Mouse (Mus musculus): Measurements from ENCODE around the gene Gm21748. TPM values are rescaled to one million over a fixed set of nuclear protein-coding genes. Genes with fewer than 3 reads are reported as not detected.
"Not testable (repeated sequence)": the region's sequence is repeated elsewhere in the genome, so short reads cannot be mapped to it uniquely, and the experiment has no call there.

Gene Gm21748
- total RNA-seq (2012; rRNA removed), result not detected in 2 replicates
- polyA plus RNA-seq (2012; ENCODE audit: insufficient read depth in 1 of 2, insufficient read length in 2 of 2, low read depth in 1 of 2, low replicate concordance in 2 of 2, missing spikeins in 1 of 2), result not detected

DNA sequence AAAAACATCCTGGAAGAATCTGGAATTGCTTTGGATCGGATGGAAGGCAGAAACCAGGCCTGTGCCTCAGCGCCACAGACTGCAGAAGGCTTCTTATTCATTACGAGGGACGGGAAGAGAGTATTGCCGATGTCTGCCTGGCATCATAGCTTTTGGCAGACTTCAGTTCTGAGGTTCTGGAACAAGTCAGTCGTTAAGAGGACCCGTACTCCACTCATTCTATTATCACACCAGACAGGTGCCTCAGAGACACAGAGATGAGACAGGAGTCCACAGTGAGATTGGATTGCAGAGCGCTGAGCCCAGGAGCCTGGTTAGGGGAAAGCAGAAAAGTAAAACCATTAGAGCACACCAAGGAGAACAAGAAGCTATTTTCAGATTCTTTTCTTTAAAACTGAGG is at the start of gene Gm21748:
TSS of gene Gm21748 (minus strand) at position 101 of the 400 bp plus-strand sequence.
- H3K4me3 ChIP-seq (ENCODE audit: control insufficient read depth in 1 of 2, insufficient read depth in 1 of 2, low read depth in 2 of 2, low read length in 2 of 2); H3K9ac ChIP-seq (ENCODE audit: control insufficient read depth, low read depth, low read length, poor library complexity, severe bottlenecking); DNase-seq (ENCODE audit: low read depth, low spot score); H3K79me2 ChIP-seq (ENCODE audit: control insufficient read depth, insufficient read depth, low read length, poor library complexity); H3K9me3 ChIP-seq (replicated peaks; ENCODE audit: insufficient read depth, low read length); H3K36me3 ChIP-seq (ENCODE audit: control insufficient read depth in 1 of 2, insufficient read depth in 2 of 2, low read length in 2 of 2); H3K4me1 ChIP-seq (ENCODE audit: control insufficient read depth in 1 of 2, insufficient read depth in 2 of 2, low read length in 2 of 2); H3K27me3 ChIP-seq (ENCODE audit: control insufficient read depth in 1 of 2, insufficient read depth in 2 of 2, low read length in 2 of 2); H3K27ac ChIP-seq (ENCODE audit: control insufficient read depth, low read depth, low read length): not testable (repeated sequence)

Other genes with a start within 250 kb of the Gm21748 start
- gene Gm21860, start 84.4 kb downstream of the Gm21748 start, total RNA-seq (2012; rRNA removed), result not detected in 2 replicates
- gene Gm21860, start 84.4 kb downstream of the Gm21748 start, polyA plus RNA-seq (2012; ENCODE audit: insufficient read depth in 1 of 2, insufficient read length in 2 of 2, low read depth in 1 of 2, low replicate concordance in 2 of 2, missing spikeins in 1 of 2), result not detected
- not detected in 2 replicates for gene Gm47283, start 54.4 kb downstream of the Gm21748 start, total RNA-seq (2012; rRNA removed)
- not detected for gene Gm47283, start 54.4 kb downstream of the Gm21748 start, polyA plus RNA-seq (2012; ENCODE audit: insufficient read depth in 1 of 2, insufficient read length in 2 of 2, low read depth in 1 of 2, low replicate concordance in 2 of 2, missing spikeins in 1 of 2)

All from MEL (cell line).